Mouse (Mus musculus) heart, embryonic 16.5 days (tissue): ENCODE measurements at regions not wholly inside any gene's neighbourhood (a gene's known extent, or its start where the extent isn't known, plus 50 kb on each side); places are given as distances from the start of the nearest gene placed in this dataset.

Source experiments
- ATAC-seq: fragments of 200-750 bp; cut with Nextera tagmentation; replicated peaks from 2 replicates; pipeline ENCODE4 v1.8.0; 2017; ENCODE audit warnings: moderate number of reproducible peaks; ENCODE audit not compliant: insufficient read depth, low FRiP score; ENCODE audit errors: extremely low read depth
- H3K27ac ChIP-seq: fragments of 300-500 bp; sonication (generic); 2 replicates; pipeline ENCODE4 v1.5.1; 2014; ENCODE audit warnings: mild to moderate bottlenecking, low read length, control low read depth, moderate library complexity
- H3K27me3 ChIP-seq: fragments of 300-500 bp; sonication (generic); 2 replicates; pipeline ENCODE4 v1.6.1; 2014; ENCODE audit warnings: low read length, mixed read lengths; ENCODE audit not compliant: control insufficient read depth, insufficient read depth
- H3K36me3 ChIP-seq: fragments of 300-500 bp; sonication (generic); 2 replicates; pipeline ENCODE4 v1.6.1; 2014; ENCODE audit not compliant: control insufficient read depth, insufficient read depth
- H3K4me1 ChIP-seq: fragments of 300-500 bp; sonication (generic); 2 replicates; pipeline ENCODE4 v1.6.1; 2014; ENCODE audit warnings: low read length, mixed read lengths; ENCODE audit not compliant: control insufficient read depth, insufficient read depth
- H3K4me2 ChIP-seq: fragments of 300-500 bp; sonication (generic); 2 replicates; pipeline ENCODE4 v1.6.1; 2014; ENCODE audit warnings: low read depth, mild to moderate bottlenecking, control low read depth, low read length
- H3K4me3 ChIP-seq: fragments of 300-500 bp; sonication (generic); 2 replicates; pipeline ENCODE4 v1.5.1; 2014; ENCODE audit warnings: mild to moderate bottlenecking, control low read depth, low read length
- H3K9ac ChIP-seq: fragments of 300-500 bp; sonication (generic); 2 replicates; pipeline ENCODE4 v1.6.1; 2014; ENCODE audit warnings: low read length, control low read depth
- H3K9me3 ChIP-seq: fragments of 300-500 bp; sonication (generic); replicated peaks from 2 replicates; pipeline ENCODE4 v1.6.1; 2016; ENCODE audit warnings: low read length; ENCODE audit not compliant: control insufficient read depth
- WGBS: fragments of 180-500 bp; shearing (Covaris S2); extraction: QIAGEN DNeasy Blood & Tissue Kit; methylation state at CpG from one replicate; pipeline ENCODE4 v1.1.7; 2014; 5-methylcytosine and 5-hydroxymethylcytosine counted together

- 74% methylated on average over 1 of the region's 1 CpGs for WGBS
- Histone ChIP-seq H3K4me2 (no peak overlapping the region), H3K9ac (no peak overlapping the region), H3K27me3 (no peaks in the 10 kb centered on the region), H3K4me1 (no peaks in the 10 kb centered on the region), H3K27ac (no peak overlapping the region), H3K36me3 (no peaks in the 10 kb centered on the region), H3K4me3 (no peak overlapping the region), H3K9me3 (no peaks in the 10 kb centered on the region)
- no peak for ATAC-seq
Observed at GRCm38 (mm10) chr4:10035336-10035735, 839.0 kb upstream of the 2610301B20Rik start.

GRCm38 (mm10) chr4:10041301-10042093 lies 832.8 kb upstream of the 2610301B20Rik start:
- Histone ChIP-seq H3K9ac (no peak overlapping the region), H3K27ac (no peak overlapping the region), H3K27me3 (no peaks in the 10 kb centered on the region), H3K4me3 (no peak overlapping the region), H3K36me3 (no peaks in the 10 kb centered on the region), H3K9me3 (no peaks in the 10 kb centered on the region), H3K4me1 (no peaks in the 10 kb centered on the region), H3K4me2 (no peak overlapping the region)
- no peak for ATAC-seq
- WGBS = 61% methylated on average over 2 of the region's 2 CpGs

- no peak overlapping the region for H3K9ac ChIP-seq
- ATAC-seq = no peak
- whole genome bisulfite sequencing = 47% methylated on average over 1 of the region's 1 CpGs
- no peak overlapping the region for H3K4me2 ChIP-seq
- no peaks in the 10 kb centered on the region for H3K4me1 ChIP-seq
- no peaks in the 10 kb centered on the region for H3K27me3 ChIP-seq
- no peaks in the 10 kb centered on the region for H3K36me3 ChIP-seq
- H3K4me3 ChIP-seq = no peak overlapping the region
- H3K9me3 ChIP-seq = no peaks in the 10 kb centered on the region
- no peak overlapping the region for H3K27ac ChIP-seq
Observed at GRCm38 (mm10) chr4:10048770-10049169, 825.5 kb upstream of the 2610301B20Rik start.

GRCm38 (mm10) chr4:10049411-10049810 lies 824.9 kb upstream of the 2610301B20Rik start:
- Histone ChIP-seq H3K4me1 (no peaks in the 10 kb centered on the region), H3K27me3 (no peaks in the 10 kb centered on the region), H3K4me2 (no peak overlapping the region), H3K9ac (no peak overlapping the region), H3K27ac (no peak overlapping the region), H3K36me3 (no peaks in the 10 kb centered on the region), H3K9me3 (no peaks in the 10 kb centered on the region), H3K4me3 (no peak overlapping the region)
- WGBS = 61% methylated on average over 4 of the region's 4 CpGs
- ATAC-seq = no peak

GRCm38 (mm10) chr4:10051296-10052267 lies 822.7 kb upstream of the 2610301B20Rik start:
- Histone ChIP-seq H3K9ac (no peak overlapping the region), H3K27ac (no peak overlapping the region), H3K4me2 (no peak overlapping the region), H3K9me3 (no peaks in the 10 kb centered on the region), H3K27me3 (no peaks in the 10 kb centered on the region), H3K36me3 (no peaks in the 10 kb centered on the region), H3K4me3 (no peak overlapping the region), H3K4me1 (no peaks in the 10 kb centered on the region)
- WGBS = 53% methylated on average over 5 of the region's 5 CpGs
- ATAC-seq = no peak

- Histone ChIP-seq H3K9ac (no peak overlapping the region), H3K4me3 (no peak overlapping the region), H3K27ac (no peak overlapping the region), H3K27me3 (no peaks in the 10 kb centered on the region), H3K9me3 (no peaks in the 10 kb centered on the region), H3K4me2 (no peak overlapping the region), H3K4me1 (no peaks in the 10 kb centered on the region), H3K36me3 (no peaks in the 10 kb centered on the region)
- no peak for ATAC-seq
Observed at GRCm38 (mm10) chr4:10052869-10053268, 821.4 kb upstream of the 2610301B20Rik start.

GRCm38 (mm10) chr4:10072500-10073106 lies 801.7 kb upstream of the 2610301B20Rik start:
- H3K9ac ChIP-seq = no peak overlapping the region
- no peak overlapping the region for H3K27ac ChIP-seq
- ATAC-seq = peak; percentile 76
- no peak overlapping the region for H3K4me3 ChIP-seq
- H3K9me3 ChIP-seq = 0 out of 2 replicates have a peak, but pooled peaks cover 5% of the 10 kb centered on the region
- H3K27me3 ChIP-seq = no peaks in the 10 kb centered on the region
- no peak overlapping the region for H3K4me2 ChIP-seq
- H3K36me3 ChIP-seq = no peaks in the 10 kb centered on the region; the same call in 1 of the 2 replicates
- H3K4me1 ChIP-seq = peaks cover 12% of the 10 kb centered on the region
- 10% methylated on average over 5 of the region's 5 CpGs for WGBS

- Histone ChIP-seq H3K4me1 (peaks cover 14% of the 10 kb centered on the region), H3K36me3 (no peaks in the 10 kb centered on the region), H3K4me2 (no peak overlapping the region), H3K27ac (no peak overlapping the region; the same call in 1 of the 2 replicates), H3K4me3 (no peak overlapping the region), H3K9me3 (no peaks in the 10 kb centered on the region), H3K27me3 (no peaks in the 10 kb centered on the region), H3K9ac (no peak overlapping the region)
- WGBS = 50% methylated on average over 3 of the region's 3 CpGs
- ATAC-seq = no peak
Observed at GRCm38 (mm10) chr4:10079565-10080169, 794.6 kb upstream of the 2610301B20Rik start.
